ENCODE assay signal across 8 mouse cellular contexts in the genomic region with DNA sequence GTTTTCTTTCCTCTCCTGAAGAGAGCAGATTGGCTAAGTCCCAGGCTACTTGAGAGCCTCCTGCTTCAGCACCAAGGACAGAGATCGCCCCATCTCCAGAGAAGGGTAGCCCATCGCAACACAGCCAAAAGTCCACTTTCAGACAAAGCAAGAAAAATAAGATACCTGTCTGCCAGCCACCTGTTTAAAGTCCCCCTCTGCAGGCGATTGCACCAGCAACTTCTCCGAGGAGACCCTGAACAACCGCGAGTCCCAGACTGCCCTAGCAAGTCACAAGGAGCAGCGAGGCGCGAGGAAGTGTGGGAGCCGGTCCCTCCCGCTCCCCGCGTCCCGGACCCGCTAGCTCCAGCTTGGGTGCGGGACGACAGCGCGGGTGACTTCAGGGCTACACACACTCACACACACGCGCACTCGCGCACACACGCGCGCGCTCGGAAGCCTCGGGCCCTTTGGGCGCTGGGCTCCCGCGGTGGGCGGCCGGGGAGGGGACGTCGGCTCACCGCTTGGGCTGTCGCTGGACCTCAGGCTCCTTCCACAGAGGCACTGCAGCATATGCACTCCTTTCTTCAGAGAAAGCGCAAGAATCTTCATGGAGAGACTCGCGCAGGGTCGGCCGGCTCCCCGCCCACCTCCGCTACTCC.
DNase-seq lines count a peak whose midpoint lies in the region; ATAC-seq and TF ChIP-seq lines count a peak whose summit lies in the region.

No protein-coding gene starts in this region.

- H3K36me3 ChIP-seq in forebrain, embryonic 13.5 days (ENCODE audit: poor library complexity, severe bottlenecking) = no peaks in the 10 kb centered on the region
- no peaks in the 10 kb centered on the region for H3K36me3 ChIP-seq in liver, postnatal 0 days (replicated peaks; ENCODE audit: insufficient read depth, low read length)

- TF ChIP-seq CTCF in left cerebral cortex, adult 2 months (IDR thresholded peaks at IDR 0.05) = no peak
- no peak for TF ChIP-seq CTCF in liver, postnatal 0 days (IDR thresholded peaks at IDR 0.05; ENCODE audit: low read depth)

- no peaks in the 10 kb centered on the region for H3K9me3 ChIP-seq in forebrain, embryonic 13.5 days (replicated peaks)
- H3K9me3 ChIP-seq in liver, postnatal 0 days (ENCODE audit: low read length) = no peaks in the 10 kb centered on the region

- no peak overlapping the region; the same call in 1 of the 2 replicates for H3K27ac ChIP-seq in left cerebral cortex, adult 2 months
- H3K27ac ChIP-seq in forebrain, embryonic 13.5 days = no peak overlapping the region
- H3K27ac ChIP-seq in liver, postnatal 0 days (ENCODE audit: low read depth) = no peak overlapping the region

- peak; percentile 76 for ATAC-seq in forebrain, embryonic 13.5 days
- ATAC-seq in liver, postnatal 0 days = no peak

- peak; percentile 23 to 25 for DNase-seq in left cerebral cortex, adult 2 months (ENCODE audit: extremely low spot score in 1 of 2, low spot score in 2 of 2)
- DNase-seq in left cerebral cortex, postnatal 14 days (ENCODE audit: low spot score in 2 of 2) = no peak
- DNase-seq in adrenal gland, postnatal 36 days = peak; percentile 50 to 63
- DNase-seq in kidney, adult 11 months = peak; percentile 2
- DNase-seq in liver, postnatal 0 days = peak; percentile 34
- peak; percentile 34 for DNase-seq in right cerebral cortex, adult 18-20 months
- no peak for DNase-seq in thymus, postnatal 36 days

- whole genome bisulfite sequencing in forebrain, embryonic 13.5 days = under 1% methylated on average over 45 of the region's 45 CpGs
- WGBS in liver, postnatal 0 days (ENCODE audit: insufficient replicate concordance) = 2% methylated on average over 39 of the region's 45 CpGs

- TF ChIP-seq EP300 in liver, postnatal 0 days (IDR thresholded peaks at IDR 0.05; ENCODE audit: low read depth) = no peak

- peak overlapping the region; percentile 65 for H3K9ac ChIP-seq in forebrain, embryonic 13.5 days
- H3K9ac ChIP-seq in liver, postnatal 0 days (replicated peaks) = no peak overlapping the region

- H3K4me3 ChIP-seq in left cerebral cortex, adult 2 months = peak overlapping the region; percentile 67
- H3K4me3 ChIP-seq in forebrain, embryonic 13.5 days = peak overlapping the region; percentile 67
- peak overlapping the region; percentile 32 for H3K4me3 ChIP-seq in liver, postnatal 0 days (ENCODE audit: low read depth, low read length)

- peaks cover 42% of the 10 kb centered on the region for H3K27me3 ChIP-seq in forebrain, embryonic 13.5 days
- peaks cover 18% of the 10 kb centered on the region for H3K27me3 ChIP-seq in liver, postnatal 0 days (ENCODE audit: insufficient read depth, low read length)

- H3K4me1 ChIP-seq in forebrain, embryonic 13.5 days = peaks cover 10% of the 10 kb centered on the region; the same call in 1 of the 2 replicates
- no peaks in the 10 kb centered on the region; the same call in 1 of the 2 replicates for H3K4me1 ChIP-seq in liver, postnatal 0 days (ENCODE audit: insufficient read depth)

- intact Hi-C loops in left cerebral cortex, adult 2 months (cut with DNase I) = loop anchor here (5.0 kb wide), 1 partner anchor 33 kb away; no protein-coding TSS in a partner anchor
- intact Hi-C loops in left cerebral cortex, postnatal 14 days (cut with DNase I) = loop anchor here (5.0 kb wide), 1 partner anchor 47 kb away; no protein-coding TSS in a partner anchor

- H3K4me2 ChIP-seq in forebrain, embryonic 13.5 days = peak overlapping the region; percentile 99
- H3K4me2 ChIP-seq in liver, postnatal 0 days (ENCODE audit: low read depth, low read length) = peak overlapping the region; percentile 53

Comparison
In these comparisons a context has a peak if more than half of its experiments do, and no peak if none do; other contexts are left out.
1. DNase-seq: peak in left cerebral cortex, adult 2 months (2 of 2), adrenal gland, postnatal 36 days (2 of 2), kidney, adult 11 months (single experiment), liver, postnatal 0 days (single experiment) and right cerebral cortex, adult 18-20 months (single experiment); none in left cerebral cortex, postnatal 14 days (0 of 2) and thymus, postnatal 36 days (0 of 2).
2. Peak in every context shown above with its lines, with median percentiles within 50 percentile points of each other: H3K4me3 ChIP-seq.